Mouse (Mus musculus) adrenal gland, postnatal 36 days (tissue): ENCODE measurements around the gene Cd63. TPM values are rescaled to one million over a fixed set of nuclear protein-coding genes. Genes with fewer than 3 reads are reported as not detected.

Source experiments
- total RNA-seq, 2 experiments: library from RNA; stranded (reverse); gene quantifications; 2 replicates each; pipeline ENCODE4 v1.2.3; 2021

Cd63 gene
- total RNA-seq, 2 experiments from 2014 or later = 285 to 398 TPM

Other genes starting within 250 kb of the Cd63 start
- 10 to 100 TPM; 24.1 to 24.3 TPM for gene Suox, start 226.9 kb upstream of the Cd63 start, total RNA-seq
- 100 to 1,000 TPM; 111 to 125 TPM for gene Rab5b, start 204.7 kb upstream of the Cd63 start, total RNA-seq
- gene Pmel, start 196.8 kb upstream of the Cd63 start, total RNA-seq = 1 to 10 TPM in 1 of 2 experiments, under 1 TPM in 1; 0.82 to 1.4 TPM
- gene Cdk2, start 196.0 kb upstream of the Cd63 start, total RNA-seq = 10 to 100 TPM; 17.4 to 19.7 TPM
- 10 to 100 TPM; 16.2 to 20.2 TPM for gene Dgka, start 156.1 kb upstream of the Cd63 start, total RNA-seq
- 10 to 100 TPM; 20.8 to 21.9 TPM for gene Pym1, start 153.1 kb upstream of the Cd63 start, total RNA-seq
- gene Mmp19, start 110.1 kb upstream of the Cd63 start, total RNA-seq = 10 to 100 TPM; 39.7 to 57.0 TPM
- gene Dnajc14, start 96.9 kb upstream of the Cd63 start, total RNA-seq = 10 to 100 TPM; 60.1 to 77.1 TPM
- gene Tmem198b, start 96.6 kb upstream of the Cd63 start, total RNA-seq = 1 to 10 TPM; 7.6 to 8.9 TPM
- 10 to 100 TPM; 50.4 to 60.8 TPM for gene Sarnp, start 83.7 kb upstream of the Cd63 start, total RNA-seq
- gene Ormdl2, start 79.3 kb upstream of the Cd63 start, total RNA-seq = 10 to 100 TPM; 41.8 to 43.8 TPM
- gene Gdf11, start 9.3 kb upstream of the Cd63 start, total RNA-seq = 1 to 10 TPM; 1.7 to 2.3 TPM
- 10 to 100 TPM; 12.0 to 14.0 TPM for gene Rdh5, start 21.9 kb downstream of the Cd63 start, total RNA-seq
- gene Bloc1s1, start 23.0 kb downstream of the Cd63 start, total RNA-seq = 100 to 1,000 TPM; 187 to 198 TPM
- gene Itga7, start 32.8 kb downstream of the Cd63 start, total RNA-seq = 10 to 100 TPM; 10.4 to 16.0 TPM
- under 1 TPM; 0.30 to 0.76 TPM for gene Mettl7b, start 60.0 kb downstream of the Cd63 start, total RNA-seq
- not detected for gene Olfr9, start 88.4 kb downstream of the Cd63 start, total RNA-seq
- not detected for gene Olfr763, start 109.8 kb downstream of the Cd63 start, total RNA-seq
- not detected for gene Olfr764-ps1, start 138.9 kb downstream of the Cd63 start, total RNA-seq
- not detected for gene Olfr765, start 149.0 kb downstream of the Cd63 start, total RNA-seq
- not detected for gene Olfr766-ps1, start 168.0 kb downstream of the Cd63 start, total RNA-seq
- gene Olfr767, start 181.9 kb downstream of the Cd63 start, total RNA-seq = not detected
- not detected for gene Olfr768, start 198.4 kb downstream of the Cd63 start, total RNA-seq
- not detected for gene Olfr769, start 216.9 kb downstream of the Cd63 start, total RNA-seq
- gene Olfr770, start 238.0 kb downstream of the Cd63 start, total RNA-seq = not detected